ENCODE assay signal across 16 mouse cellular contexts in genomic region chr12:71522451-71522850, GRCm38 (mm10).
DNase-seq lines count a peak whose midpoint lies in the region; ATAC-seq and TF ChIP-seq lines count a peak whose summit lies in the region.
"Had no signal": no experiment of that assay in that cellular context is flagged by ENCODE, and none has a peak within 500 bp of the region (broad histone marks: within the 10 kb centered on the region; RNA-seq: fewer than 3 reads in every experiment).

No protein-coding gene starts in this region.

- no peak for ATAC-seq in kidney, embryonic 15.5 days (replicated peaks; ENCODE audit: low FRiP score)
- ATAC-seq: forebrain, embryonic 14.5 days; hindbrain, embryonic 16.5 days had no signal

- no peaks in the 10 kb centered on the region for H3K36me3 ChIP-seq in kidney, embryonic 15.5 days
- H3K36me3 ChIP-seq: liver, embryonic 13.5 days; midbrain, embryonic 10.5 days had no signal

- no peak for TF ChIP-seq POLR2A in cerebellum, adult 2 months (IDR thresholded peaks at IDR 0.05; ENCODE audit: borderline replicate concordance, insufficient read depth, low read length)

- peaks cover 11% of the 10 kb centered on the region for H3K4me1 ChIP-seq in kidney, embryonic 15.5 days
- H3K4me1 ChIP-seq in cerebellum, adult 2 months (ENCODE audit: control insufficient read depth, insufficient read depth, low read length): no peaks in the 10 kb centered on the region
- H3K4me1 ChIP-seq: liver, embryonic 13.5 days had no signal

- peak overlapping the region; percentile 32; the same call in 1 of the 2 replicates for H3K27ac ChIP-seq in kidney, embryonic 15.5 days
- no peak overlapping the region for H3K27ac ChIP-seq in cerebellum, adult 2 months (ENCODE audit: insufficient read depth, low read length)
- H3K27ac ChIP-seq: heart, adult 2 months; liver, embryonic 13.5 days; midbrain, embryonic 10.5 days had no signal

- DNase-seq in cerebellum, adult 18-20 months: peak; percentile 21 to 33
- DNase-seq in cerebellum, postnatal 4 days (ENCODE audit: low spot score in 2 of 2): no peak
- DNase-seq in kidney, postnatal 25 days: no peak
- DNase-seq in cerebellum, adult 2 months: peak; percentile 40 to 60
- DNase-seq in cerebellum, postnatal 36 days: peak; percentile 25 to 35
- no peak for DNase-seq in B cell, adult 2 months
- DNase-seq in urinary bladder, adult 2 months (ENCODE audit: low spot score): no peak
- DNase-seq: heart, adult 2 months; heart, postnatal 14 days; kidney, postnatal 14 days; liver, embryonic 13.5 days; lung, postnatal 14 days had no signal

- WGBS in kidney, embryonic 15.5 days: 56% methylated on average over 5 of the region's 5 CpGs
- 13% methylated on average over 5 of the region's 5 CpGs for WGBS in cerebellum, adult 2 months

- TF ChIP-seq CTCF in cerebellum, adult 2 months (IDR thresholded peaks at IDR 0.05; ENCODE audit: borderline replicate concordance, insufficient read depth, low read depth, low read length): no peak

- H3K4me2 ChIP-seq in kidney, embryonic 15.5 days: no peak overlapping the region
- H3K4me2 ChIP-seq: liver, embryonic 13.5 days had no signal

- no peak overlapping the region for H3K4me3 ChIP-seq in kidney, embryonic 15.5 days (replicated peaks)
- H3K4me3 ChIP-seq in cerebellum, adult 2 months (replicated peaks; ENCODE audit: insufficient read depth, low read depth, low read length): no peak overlapping the region
- H3K4me3 ChIP-seq: heart, adult 2 months; liver, embryonic 13.5 days; midbrain, embryonic 10.5 days had no signal

- no peaks in the 10 kb centered on the region for H3K9me3 ChIP-seq in kidney, embryonic 15.5 days (replicated peaks)
- H3K9me3 ChIP-seq: liver, embryonic 13.5 days; midbrain, embryonic 10.5 days had no signal

- no peaks in the 10 kb centered on the region for H3K27me3 ChIP-seq in kidney, embryonic 15.5 days
- no peaks in the 10 kb centered on the region for H3K27me3 ChIP-seq in cerebellum, adult 2 months (ENCODE audit: control insufficient read depth, insufficient read depth, low read length)
- H3K27me3 ChIP-seq: liver, embryonic 13.5 days had no signal

- H3K9ac ChIP-seq in kidney, embryonic 15.5 days: no peak overlapping the region
- H3K9ac ChIP-seq: liver, embryonic 13.5 days had no signal

Comparison
In these comparisons a context has a peak if more than half of its experiments do, and no peak if none do; other contexts are left out.
1. DNase-seq: peak in cerebellum, adult 18-20 months (2 of 2), cerebellum, adult 2 months (2 of 2) and cerebellum, postnatal 36 days (2 of 2); none in cerebellum, postnatal 4 days (0 of 2), kidney, postnatal 25 days (0 of 2), B cell, adult 2 months (0 of 2) and urinary bladder, adult 2 months (single experiment).